Mouse (Mus musculus) gastrocnemius, postnatal 4 days (tissue): ENCODE measurements around the gene Slc38a3. TPM values are rescaled to one million over a fixed set of nuclear protein-coding genes. Genes with fewer than 3 reads are reported as not detected.

Experiments
- DNase-seq, 2 experiments: peaks; one replicate each; pipeline ENCODE4 v3.0.0; 2021 to 2022; ENCODE audit warnings: low spot score in 2 of 2, mixed read lengths in 2 of 2
- long read RNA-seq, 2 experiments: library from polyadenylated mRNA; stranded (forward); transcript quantifications; one replicate each; pipeline ENCODE4 v2.0.0; 2021
- total RNA-seq, 2 experiments: library from RNA; stranded (reverse); gene quantifications; 2 replicates each; pipeline ENCODE4 v1.2.3; 2021

The Slc38a3 gene
- 10 to 100 TPM; 10.6 to 11.3 TPM for total RNA-seq
- long read RNA-seq, experiment 1, partial matches to known transcripts: 0 of 1 reads
- long read RNA-seq, experiment 1, other reads (novel, unspliced or antisense): 0 of 1 reads
- long read RNA-seq, experiment 2, partial matches to known transcripts: 1 of 6 reads
- long read RNA-seq, experiment 2, other reads (novel, unspliced or antisense): 2 of 6 reads

- no peak for DNase-seq
These were observed at the start of gene Slc38a3 for GRCm38 (mm10) chr9:107669480-107669945. Slc38a3 (minus strand) TSS chr9:107669530.

- peak in 1 of 2 experiments; percentile 55 for DNase-seq
These were observed 47.6 kb upstream of the Slc38a3 start for GRCm38 (mm10) chr9:107716951-107717350.

GRCm38 (mm10) chr9:107715632-107716031 is 46.3 kb upstream of the Slc38a3 start:
- DNase-seq: no peak

- DNase-seq: peak; percentile 49 to 63
These were observed 45.1 kb upstream of the Slc38a3 start for GRCm38 (mm10) chr9:107714221-107714952.

- DNase-seq: peak; percentile 64 to 80
These were observed 40.6 kb upstream of the Slc38a3 start, which contains the start of gene Sema3f for GRCm38 (mm10) chr9:107709697-107710483. Sema3f (minus strand) TSS chr9:107710475.

GRCm38 (mm10) chr9:107709096-107709696 is 39.9 kb upstream of the Slc38a3 start:
- DNase-seq: no peak

GRCm38 (mm10) chr9:107708439-107709095 is 39.2 kb upstream of the Slc38a3 start:
- DNase-seq: no peak

GRCm38 (mm10) chr9:107707701-107708438 is 38.5 kb upstream of the Slc38a3 start:
- no peak for DNase-seq

GRCm38 (mm10) chr9:107706781-107707211 is 37.5 kb upstream of the Slc38a3 start:
- no peak for DNase-seq

GRCm38 (mm10) chr9:107703337-107704122 is 34.2 kb upstream of the Slc38a3 start:
- DNase-seq: peak in 1 of 2 experiments; percentile 54

GRCm38 (mm10) chr9:107702606-107703185 is 33.4 kb upstream of the Slc38a3 start:
- DNase-seq: no peak

- DNase-seq: peak; percentile 81 to 89
These were observed 32.3 kb upstream of the Slc38a3 start for GRCm38 (mm10) chr9:107701594-107701993.

GRCm38 (mm10) chr9:107700114-107700571 is 30.8 kb upstream of the Slc38a3 start:
- peak in 1 of 2 experiments; percentile 64 for DNase-seq

- DNase-seq: no peak
These were observed 30.1 kb upstream of the Slc38a3 start for GRCm38 (mm10) chr9:107699376-107699980.

- no peak for DNase-seq
These were observed 29.4 kb upstream of the Slc38a3 start for GRCm38 (mm10) chr9:107698611-107699190.

GRCm38 (mm10) chr9:107697811-107698521 is 28.6 kb upstream of the Slc38a3 start:
- no peak for DNase-seq
